Mouse (Mus musculus) liver, embryonic 14.5 days (tissue): Measurements from ENCODE around the gene Meiob.

Experiments
- CTCF ChIP-seq: IDR thresholded peaks from 2 replicates; pipeline ENCODE4 v1.5.1; 2016; ENCODE audit warnings: antibody characterized with exemption, low read depth, control low read depth
- EP300 ChIP-seq: IDR thresholded peaks from 2 replicates; pipeline ENCODE4 v1.6.1; 2016; ENCODE audit warnings: antibody characterized with exemption, low read depth

DNA sequence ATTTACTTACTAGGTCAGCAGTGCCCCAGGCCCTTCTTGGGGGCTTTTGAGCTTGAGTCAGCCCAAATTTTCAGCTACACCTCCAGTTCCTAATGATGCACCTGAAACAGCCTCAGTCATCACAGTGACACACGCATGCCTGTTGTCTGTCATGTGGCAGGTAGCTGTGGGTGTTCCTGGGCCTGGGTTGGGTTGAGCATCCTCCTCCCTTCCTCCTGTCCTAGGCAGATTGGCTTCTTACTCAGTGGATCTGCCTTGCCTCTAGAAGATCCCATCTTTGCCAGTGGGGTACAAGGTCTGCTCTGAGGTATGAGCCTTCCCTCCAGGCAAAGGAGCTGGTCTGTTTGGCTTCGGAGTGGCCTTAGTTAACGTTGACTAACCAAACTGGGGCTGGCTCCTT is 84.8 kb downstream of the Meiob start:
- TF ChIP-seq EP300 (no peak), CTCF (no peak)
